ENCODE assay signal across 9 mouse cellular contexts in the genomic region with DNA sequence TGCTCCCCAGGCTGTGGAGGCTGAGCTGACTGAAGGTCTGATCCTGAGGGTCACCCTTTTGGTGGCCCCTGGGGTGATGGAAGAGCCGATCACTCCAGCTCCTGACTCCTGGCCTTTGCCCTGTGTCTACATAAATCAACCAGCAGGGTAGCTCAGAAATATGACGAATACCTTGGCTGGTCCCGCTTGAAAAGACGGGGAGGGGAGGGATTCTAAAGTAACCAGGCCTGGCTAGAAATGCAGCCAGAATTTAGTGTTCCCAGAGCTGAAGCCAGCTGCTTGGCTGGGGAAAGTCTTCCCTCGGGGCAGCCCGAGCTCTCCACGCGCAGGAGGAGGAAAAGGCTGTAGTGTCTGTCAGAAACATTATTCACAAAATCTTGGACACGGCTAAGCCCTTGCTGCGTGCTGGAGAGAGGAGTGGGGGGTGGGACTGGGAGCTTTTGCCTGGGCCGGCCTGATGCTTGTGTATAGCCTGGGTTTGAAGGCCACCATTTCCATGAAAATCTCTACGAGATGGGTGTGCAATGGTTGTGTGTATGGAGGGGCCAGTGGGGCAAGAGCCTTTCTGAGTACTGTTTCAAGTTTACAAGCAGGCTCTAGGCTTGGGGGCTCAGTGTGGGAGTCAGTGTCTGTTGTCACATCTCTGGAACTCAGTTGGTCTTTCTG. TPM values are rescaled to one million over a fixed set of nuclear protein-coding genes. Genes with fewer than 3 reads are reported as not detected.
DNase-seq lines count a peak whose midpoint lies in the region; ATAC-seq and TF ChIP-seq lines count a peak whose summit lies in the region.
"Had no signal": no experiment of that assay in that cellular context is flagged by ENCODE, and none has a peak within 500 bp of the region (broad histone marks: within the 10 kb centered on the region; RNA-seq: fewer than 3 reads in every experiment).

No protein-coding gene starts in this region.

- TF ChIP-seq EP300 in heart, adult 2 months (IDR thresholded peaks at IDR 0.05; ENCODE audit: insufficient read depth, low read depth, low read length): no peak

- DNase-seq in cerebellum, postnatal 14 days: peak; percentile 40 to 44
- DNase-seq in cerebellum, adult 11 months: no peak
- DNase-seq in embryonic facial prominence, embryonic 10.5 days (ENCODE audit: low spot score): peak; percentile 65
- peak; percentile 76 to 84 for DNase-seq in heart, adult 2 months
- peak; percentile 61 for DNase-seq in yolk sac, embryonic 10.5 days (ENCODE audit: low spot score)
- no peak for DNase-seq in thymus, postnatal 25 days

- intact Hi-C loops in heart, adult 2 months (cut with DNase I): no loop called here

- H3K79me2 ChIP-seq in heart, adult 2 months (replicated peaks; ENCODE audit: control insufficient read depth, insufficient read depth, low read length): no peaks in the 10 kb centered on the region

- no peaks in the 10 kb centered on the region for H3K36me3 ChIP-seq in embryonic facial prominence, embryonic 10.5 days (replicated peaks)
- H3K36me3 ChIP-seq in heart, adult 2 months (ENCODE audit: control insufficient read depth, insufficient read depth, low read length): no peaks in the 10 kb centered on the region
- no peaks in the 10 kb centered on the region for H3K36me3 ChIP-seq in intestine, embryonic 16.5 days (ENCODE audit: control insufficient read depth, insufficient read depth, low read length)
- no peaks in the 10 kb centered on the region for H3K36me3 ChIP-seq in midbrain, embryonic 15.5 days (replicated peaks)

- H3K4me1 ChIP-seq in embryonic facial prominence, embryonic 10.5 days: peaks cover 68% of the 10 kb centered on the region
- peaks cover 6% of the 10 kb centered on the region; the same call in 1 of the 2 replicates for H3K4me1 ChIP-seq in heart, adult 2 months (ENCODE audit: control insufficient read depth, insufficient read depth, low read length)
- H3K4me1 ChIP-seq in intestine, embryonic 16.5 days (ENCODE audit: control insufficient read depth, insufficient read depth, low read length): peaks cover 12% of the 10 kb centered on the region; the same call in 1 of the 2 replicates
- H3K4me1 ChIP-seq in midbrain, embryonic 15.5 days: peaks cover 34% of the 10 kb centered on the region

- H3K27ac ChIP-seq in embryonic facial prominence, embryonic 10.5 days (replicated peaks): peak overlapping the region; percentile 85
- H3K27ac ChIP-seq in heart, adult 2 months: peak overlapping the region; percentile 26
- H3K27ac ChIP-seq in intestine, embryonic 16.5 days (ENCODE audit: low read length): peak overlapping the region; percentile 80
- H3K27ac ChIP-seq in midbrain, embryonic 15.5 days: peak overlapping the region; percentile 32

- H3K9ac ChIP-seq in heart, adult 2 months (ENCODE audit: low read depth, low read length): 0 out of 2 replicates have a peak overlapping the region, but pooled peaks have one; percentile 23
- H3K9ac ChIP-seq in intestine, embryonic 16.5 days (ENCODE audit: low read depth, low read length): no peak overlapping the region; the same call in 1 of the 2 replicates
- H3K9ac ChIP-seq in midbrain, embryonic 15.5 days: no peak overlapping the region

- TF ChIP-seq CTCF in heart, adult 2 months (IDR thresholded peaks at IDR 0.05): peak; percentile 30

- no peak overlapping the region for H3K4me2 ChIP-seq in intestine, embryonic 16.5 days (ENCODE audit: low read depth, low read length)
- peak overlapping the region; percentile 3; the same call in 1 of the 2 replicates for H3K4me2 ChIP-seq in midbrain, embryonic 15.5 days

- 16% methylated on average over 12 of the region's 12 CpGs for WGBS in embryonic facial prominence, embryonic 10.5 days
- WGBS in heart, adult 2 months: 36% methylated on average over 12 of the region's 12 CpGs
- 20% methylated on average over 12 of the region's 12 CpGs for WGBS in intestine, embryonic 16.5 days
- 17% methylated on average over 12 of the region's 12 CpGs for WGBS in midbrain, embryonic 15.5 days

- peak; percentile 72 for ATAC-seq in intestine, embryonic 16.5 days
- peak; percentile 59 for ATAC-seq in midbrain, embryonic 15.5 days (replicated peaks)

- H3K27me3 ChIP-seq in embryonic facial prominence, embryonic 10.5 days (replicated peaks; ENCODE audit: low read depth, poor library complexity, severe bottlenecking): peaks cover 28% of the 10 kb centered on the region
- no peaks in the 10 kb centered on the region for H3K27me3 ChIP-seq in heart, adult 2 months (ENCODE audit: control insufficient read depth, insufficient read depth, low read length)
- H3K27me3 ChIP-seq in intestine, embryonic 16.5 days (replicated peaks; ENCODE audit: control insufficient read depth, insufficient read depth, low read length): no peaks in the 10 kb centered on the region
- H3K27me3 ChIP-seq in midbrain, embryonic 15.5 days (replicated peaks): no peaks in the 10 kb centered on the region

- no peaks in the 10 kb centered on the region for H3K9me3 ChIP-seq in embryonic facial prominence, embryonic 10.5 days
- no peaks in the 10 kb centered on the region for H3K9me3 ChIP-seq in intestine, embryonic 16.5 days (ENCODE audit: control insufficient read depth, low read length)
- no peaks in the 10 kb centered on the region for H3K9me3 ChIP-seq in midbrain, embryonic 15.5 days

- no peak for TF ChIP-seq POLR2A in heart, adult 2 months (IDR thresholded peaks at IDR 0.05; ENCODE audit: insufficient read depth, low read depth, low read length)

- peak overlapping the region; percentile 19; the same call in 1 of the 2 replicates for H3K4me3 ChIP-seq in embryonic facial prominence, embryonic 10.5 days
- no peak overlapping the region for H3K4me3 ChIP-seq in heart, adult 2 months
- no peak overlapping the region for H3K4me3 ChIP-seq in intestine, embryonic 16.5 days (ENCODE audit: low read length)
- no peak overlapping the region for H3K4me3 ChIP-seq in midbrain, embryonic 15.5 days
- H3K4me3 ChIP-seq: megakaryocyte, embryonic 14.5 days had no signal

RNA-seq across cellular contexts. Expression of a gene that starts 57.2 kb away (rescaled TPM):
- 4.3 and 5.6 TPM in 2 replicates for polyA plus RNA-seq in embryonic facial prominence, embryonic 10.5 days (2016; fragmentation: Nextera tagmentation; extraction: Ambion mirVana)
- 1 to 10 TPM; 2.2 to 3.6 TPM for total RNA-seq in heart, adult 2 months (2021)
- polyA plus RNA-seq in heart, adult 2 months (2012; rRNA removed): 1.2 and 1.8 TPM in 2 replicates
- polyA plus RNA-seq in intestine, embryonic 16.5 days (2015; fragmentation: Nextera tagmentation; extraction: Ambion mirVana): 29.4 and 29.8 TPM in 2 replicates
- polyA plus RNA-seq in midbrain, embryonic 15.5 days (2015; fragmentation: Nextera tagmentation; extraction: Ambion mirVana): 0.64 and 1.1 TPM in 2 replicates

Comparison
In these comparisons a context has a peak if more than half of its experiments do, and no peak if none do; other contexts are left out.
1. DNase-seq: peak in cerebellum, postnatal 14 days (2 of 2), embryonic facial prominence, embryonic 10.5 days (single experiment), heart, adult 2 months (2 of 2) and yolk sac, embryonic 10.5 days (single experiment); none in cerebellum, adult 11 months (single experiment) and thymus, postnatal 25 days (single experiment).
2. H3K27ac ChIP-seq: peak in every context shown above with its lines; median percentile 85 in embryonic facial prominence, embryonic 10.5 days; 80 in intestine, embryonic 16.5 days; 32 in midbrain, embryonic 15.5 days; 26 in heart, adult 2 months.